Mouse (Mus musculus) heart, adult 2 months (tissue): Measurements from ENCODE around the gene Erg28. TPM values are rescaled to one million over a fixed set of nuclear protein-coding genes. Genes with fewer than 3 reads are reported as not detected.

Experiments
- DNase-seq, 2 experiments: peaks; one replicate each; pipeline ENCODE4 v3.0.0; 2021
- H3K27ac ChIP-seq: fragments of 200-600 bp; 2 replicates; pipeline ENCODE4 v1.8.1; 2022
- H3K27me3 ChIP-seq: fragments of 200-500 bp; 2 replicates; pipeline ENCODE4 v1.6.1; 2012; ENCODE audit warnings: mild to moderate bottlenecking, low read length, inconsistent platforms, mixed read lengths; ENCODE audit not compliant: control insufficient read depth, insufficient read depth
- H3K36me3 ChIP-seq: fragments of 200-500 bp; 2 replicates; pipeline ENCODE4 v1.6.1; 2012; ENCODE audit warnings: low read length, inconsistent platforms; ENCODE audit not compliant: control insufficient read depth, insufficient read depth
- H3K4me1 ChIP-seq: fragments of 200-500 bp; 2 replicates; pipeline ENCODE4 v1.6.1; 2011; ENCODE audit warnings: low read length; ENCODE audit not compliant: control insufficient read depth, insufficient read depth
- H3K4me3 ChIP-seq: fragments of 200-600 bp; 2 replicates; pipeline ENCODE4 v1.8.1; 2022
- H3K79me2 ChIP-seq: fragments of 200-500 bp; replicated peaks from 2 replicates; pipeline ENCODE4 v1.6.1; 2012; ENCODE audit warnings: mild to moderate bottlenecking, inconsistent platforms, low read length, moderate library complexity, mixed read lengths; ENCODE audit not compliant: control insufficient read depth, insufficient read depth
- H3K9ac ChIP-seq: fragments of 200-500 bp; 2 replicates; pipeline ENCODE4 v1.6.1; 2012; ENCODE audit warnings: low read depth, mild to moderate bottlenecking, control low read depth, inconsistent platforms, low read length, mixed read lengths
- CTCF ChIP-seq: fragments of 200-600 bp; IDR thresholded peaks from 2 replicates; pipeline ENCODE4 v1.8.1; 2022; ENCODE audit warnings: antibody characterized with exemption, mild to moderate bottlenecking, moderate library complexity
- EP300 ChIP-seq: fragments of 200-500 bp; IDR thresholded peaks from 2 replicates; pipeline ENCODE4 v1.6.1; 2011; ENCODE audit warnings: low read depth, low read length, control low read depth; ENCODE audit not compliant: insufficient read depth
- POLR2A ChIP-seq: fragments of 200-500 bp; IDR thresholded peaks from 2 replicates; pipeline ENCODE4 v1.6.1; 2011; ENCODE audit warnings: mild to moderate bottlenecking, low read depth, low read length, control low read depth; ENCODE audit not compliant: insufficient read depth
- WGBS: fragments of 180-500 bp; shearing (Covaris S2); methylation state at CpG from one replicate; pipeline ENCODE4 v1.1.7; 2018; 5-methylcytosine and 5-hydroxymethylcytosine counted together
- intact Hi-C: fragments of 180-260 bp; cut with DNase I; formaldehyde crosslinking; loops from one replicate; pipeline ENCODE4 v1.15.1; 2025
- polyA plus RNA-seq: library from polyadenylated mRNA; depleted of rRNA; stranded (reverse); fragments of >200 nt; gene quantifications from 2 replicates; pipeline ENCODE4 v1.2.3, GENCODE M21; 2012
- total RNA-seq, 2 experiments: library from RNA; stranded (reverse); gene quantifications; 2 replicates each; pipeline ENCODE4 v1.2.3; 2021

Gene Erg28
- total and polyA plus RNA-seq, 3 experiments: 6.2 to 9.3 (median 6.8) TPM

DNA sequence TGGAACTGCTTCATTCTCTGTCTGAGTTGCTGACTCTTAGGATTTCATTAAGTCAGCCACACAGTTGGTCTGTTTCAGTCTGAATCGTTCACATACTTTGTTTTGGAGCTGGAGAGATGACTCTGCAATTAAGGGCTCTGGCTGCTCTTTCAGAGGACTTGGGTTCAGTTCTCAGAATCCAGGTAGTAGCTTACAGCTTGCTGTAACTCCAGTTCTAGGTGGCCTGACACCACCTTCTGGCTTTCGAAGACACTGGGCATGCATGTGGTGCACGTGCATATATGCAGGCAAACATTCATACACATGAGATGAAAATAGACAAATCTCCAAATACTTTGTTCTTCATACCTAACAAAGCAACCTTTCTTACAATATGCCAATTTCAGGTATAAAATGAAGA lies 5.5 kb upstream of the Erg28 start:
- no peak overlapping the region for H3K4me3 ChIP-seq
- TF ChIP-seq POLR2A (no peak), CTCF (no peak), EP300 (no peak)
- H3K27ac ChIP-seq: no peak overlapping the region
- 96% methylated on average over 3 of the region's 3 CpGs for WGBS
- DNase-seq: peak in 1 of 2 experiments; percentile 1
- intact Hi-C loops: loop anchor here (10.0 kb wide), 1 partner anchor 485 kb away; no protein-coding TSS in a partner anchor
- no peaks in the 10 kb centered on the region for H3K4me1 ChIP-seq
- no peaks in the 10 kb centered on the region for H3K79me2 ChIP-seq
- no peaks in the 10 kb centered on the region; the same call in 1 of the 2 replicates for H3K36me3 ChIP-seq
- H3K9ac ChIP-seq: no peak overlapping the region
- no peaks in the 10 kb centered on the region for H3K27me3 ChIP-seq

DNA sequence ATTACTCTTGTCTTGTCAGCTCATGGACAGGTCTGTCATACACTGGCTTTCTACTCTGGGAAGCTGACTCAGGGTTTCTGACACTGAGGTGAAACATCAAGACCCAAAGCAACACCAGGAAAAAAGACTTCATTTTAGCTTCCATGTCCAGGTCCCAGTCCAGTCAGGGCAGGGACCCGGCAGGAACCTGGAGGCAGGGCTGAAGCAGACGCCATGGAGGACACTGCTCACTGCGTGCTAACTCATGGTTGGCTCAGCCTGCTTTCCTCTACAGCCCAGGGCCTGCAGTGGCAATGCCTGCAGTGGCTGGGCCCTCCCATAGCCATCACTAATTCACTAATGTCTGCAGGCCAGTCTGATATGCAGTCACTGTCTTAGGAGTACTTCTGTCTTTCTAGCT lies 4.5 kb upstream of the Erg28 start:
- no peaks in the 10 kb centered on the region for H3K4me1 ChIP-seq
- 93% methylated on average over 3 of the region's 3 CpGs for WGBS
- no peak overlapping the region for H3K4me3 ChIP-seq
- H3K79me2 ChIP-seq: no peaks in the 10 kb centered on the region
- H3K36me3 ChIP-seq: no peaks in the 10 kb centered on the region; the same call in 1 of the 2 replicates
- no peak overlapping the region for H3K27ac ChIP-seq
- intact Hi-C loops: loop anchor here (10.0 kb wide), 1 partner anchor 484 kb away; no protein-coding TSS in a partner anchor
- H3K27me3 ChIP-seq: no peaks in the 10 kb centered on the region
- H3K9ac ChIP-seq: no peak overlapping the region
- TF ChIP-seq EP300 (no peak), POLR2A (no peak), CTCF (no peak)
- DNase-seq: peak in 1 of 2 experiments; percentile 14

DNA sequence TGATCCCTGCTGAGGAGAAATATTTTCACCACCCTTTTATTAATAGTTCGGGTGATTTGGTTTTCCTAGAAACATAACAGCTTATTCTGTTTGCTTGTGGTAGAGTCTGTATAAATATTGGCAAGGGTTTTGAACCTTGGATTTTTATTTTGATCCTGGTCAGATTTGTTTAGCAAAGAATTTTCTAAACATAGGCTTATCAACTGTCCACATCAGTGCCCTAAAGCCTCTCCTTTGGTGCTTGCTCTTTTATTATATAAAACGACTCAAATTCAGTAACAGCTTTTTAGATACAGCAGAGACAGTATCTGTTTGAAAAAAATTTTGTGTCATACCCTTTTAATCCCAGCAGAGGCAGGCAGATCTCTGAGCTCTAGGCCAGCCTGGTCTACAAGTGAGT lies 1.5 kb upstream of the Erg28 start:
- no peak overlapping the region for H3K4me3 ChIP-seq
- 71% methylated on average over 2 of the region's 2 CpGs for WGBS
- H3K27me3 ChIP-seq: no peaks in the 10 kb centered on the region
- no peak overlapping the region for H3K9ac ChIP-seq
- intact Hi-C loops: loop anchor here (10.0 kb wide), 1 partner anchor 481 kb away; no protein-coding TSS in a partner anchor
- no peaks in the 10 kb centered on the region; the same call in 1 of the 2 replicates for H3K79me2 ChIP-seq
- no peak for TF ChIP-seq POLR2A
- TF ChIP-seq CTCF: no peak
- TF ChIP-seq EP300: no peak
- H3K36me3 ChIP-seq: no peaks in the 10 kb centered on the region
- DNase-seq: no peak
- no peaks in the 10 kb centered on the region for H3K4me1 ChIP-seq
- no peak overlapping the region for H3K27ac ChIP-seq

- Histone ChIP-seq H3K27me3 (no peaks in the 10 kb centered on the region), H3K4me3 (peak overlapping the region; percentile 73), H3K4me1 (no peaks in the 10 kb centered on the region), H3K36me3 (no peaks in the 10 kb centered on the region), H3K27ac (peak overlapping the region; percentile 90), H3K9ac (peak overlapping the region; percentile 80), H3K79me2 (no peaks in the 10 kb centered on the region; the same call in 1 of the 2 replicates)
- no peak for DNase-seq
- intact Hi-C loops: loop anchor here (10.0 kb wide), 1 partner anchor 481 kb away; no protein-coding TSS in a partner anchor
- TF ChIP-seq POLR2A: no peak
- no peak for TF ChIP-seq EP300
- TF ChIP-seq CTCF: no peak
- 7% methylated on average over 8 of the region's 8 CpGs for WGBS
These were observed 1.0 kb upstream of the Erg28 start for GRCm38 (mm10) chr12:85825361-85825760.

- no peaks in the 10 kb centered on the region; the same call in 1 of the 2 replicates for H3K79me2 ChIP-seq
- H3K27me3 ChIP-seq: no peaks in the 10 kb centered on the region
- peak in 1 of 2 experiments; percentile 10 for DNase-seq
- no peaks in the 10 kb centered on the region for H3K36me3 ChIP-seq
- no peaks in the 10 kb centered on the region for H3K4me1 ChIP-seq
- 84% methylated on average over 9 of the region's 9 CpGs for WGBS
- intact Hi-C loops: loop anchor here (10.0 kb wide), 1 partner anchor 477 kb away; no protein-coding TSS in a partner anchor
- H3K4me3 ChIP-seq: no peak overlapping the region
- no peak overlapping the region for H3K27ac ChIP-seq
- no peak overlapping the region for H3K9ac ChIP-seq
- TF ChIP-seq POLR2A (no peak), CTCF (no peak), EP300 (no peak)
These were observed 2.3 kb downstream of the Erg28 start for GRCm38 (mm10) chr12:85822051-85822450.

GRCm38 (mm10) chr12:85813599-85813998 lies 10.8 kb downstream of the Erg28 start:
- H3K4me1 ChIP-seq: peaks cover 8% of the 10 kb centered on the region
- intact Hi-C loops: loop anchor here (2.0 to 10.0 kb wide), 2 partner anchors 27 to 299 kb away; no protein-coding TSS in a partner anchor

More at GRCm38 (mm10) chr12:85813599-85813998, 10.8 kb downstream of the Erg28 start:
- TF ChIP-seq CTCF (no peak), EP300 (peak; percentile 93)
- Histone ChIP-seq H3K79me2 (no peaks in the 10 kb centered on the region), H3K27me3 (no peaks in the 10 kb centered on the region), H3K27ac (peak overlapping the region; percentile 62), H3K4me3 (no peak overlapping the region), H3K9ac (no peak overlapping the region), H3K36me3 (peaks cover 4% of the 10 kb centered on the region)
- WGBS: 20% methylated on average over 2 of the region's 2 CpGs
- DNase-seq: peak; percentile 67 to 78
